Mouse (Mus musculus) hindbrain, embryonic 12.5 days (tissue): ENCODE results near the gene Scnn1g. TPM values are rescaled to one million over a fixed set of nuclear protein-coding genes. Genes with fewer than 3 reads are reported as not detected.

ENCODE experiments used
- ATAC-seq: fragments of 200-750 bp; cut with Nextera tagmentation; 2 replicates; pipeline ENCODE4 v1.8.0; 2017; ENCODE audit warnings: moderate TSS enrichment; ENCODE audit not compliant: low FRiP score
- H3K27ac ChIP-seq: fragments of 300-500 bp; sonication (generic); 2 replicates; pipeline ENCODE4 v1.5.1; 2016; ENCODE audit warnings: mild to moderate bottlenecking
- H3K27me3 ChIP-seq: fragments of 300-500 bp; sonication (generic); 2 replicates; pipeline ENCODE4 v1.6.1; 2016; ENCODE audit warnings: mild to moderate bottlenecking
- H3K36me3 ChIP-seq: fragments of 300-500 bp; sonication (generic); 2 replicates; pipeline ENCODE4 v1.6.1; 2016; ENCODE audit warnings: mild to moderate bottlenecking
- H3K4me1 ChIP-seq: fragments of 300-500 bp; sonication (generic); 2 replicates; pipeline ENCODE4 v1.6.1; 2016
- H3K4me2 ChIP-seq: fragments of 300-500 bp; sonication (generic); replicated peaks from 2 replicates; pipeline ENCODE4 v1.6.1; 2016; ENCODE audit warnings: mild to moderate bottlenecking
- H3K4me3 ChIP-seq: fragments of 300-500 bp; sonication (generic); 2 replicates; pipeline ENCODE4 v1.5.1; 2016; ENCODE audit warnings: mild to moderate bottlenecking
- H3K9ac ChIP-seq: fragments of 300-500 bp; sonication (generic); 2 replicates; pipeline ENCODE4 v1.6.1; 2016; ENCODE audit warnings: mild to moderate bottlenecking, moderate library complexity
- H3K9me3 ChIP-seq: fragments of 300-500 bp; sonication (generic); replicated peaks from 2 replicates; pipeline ENCODE4 v1.6.1; 2016; ENCODE audit warnings: mild to moderate bottlenecking
- WGBS: fragments of 180-500 bp; shearing (Covaris S2); methylation state at CpG from one replicate; pipeline ENCODE4 v1.1.7; 2016; 5-methylcytosine and 5-hydroxymethylcytosine counted together
- polyA plus RNA-seq: library from polyadenylated mRNA; unstranded; fragments of >200 nt; fragmentation: Nextera tagmentation; extraction: Ambion mirVana; gene quantifications from 2 replicates; pipeline ENCODE4 v1.2.1, GENCODE M21; 2016

Gene Scnn1g
- polyA plus RNA-seq, 1 experiment from 2014 or later: 0.12 TPM

- H3K9ac ChIP-seq: no peak overlapping the region
- no peak for ATAC-seq
- no peaks in the 10 kb centered on the region for H3K27me3 ChIP-seq
- H3K4me3 ChIP-seq: no peak overlapping the region
- H3K27ac ChIP-seq: no peak overlapping the region
- peaks cover 1% of the 10 kb centered on the region for H3K4me1 ChIP-seq
- H3K9me3 ChIP-seq: no peaks in the 10 kb centered on the region
- H3K4me2 ChIP-seq: no peak overlapping the region
- no peaks in the 10 kb centered on the region for H3K36me3 ChIP-seq
- WGBS: 51% methylated on average over 2 of the region's 2 CpGs
Measured at GRCm38 (mm10) chr7:121711171-121711570, 23.1 kb upstream of the Scnn1g start.

GRCm38 (mm10) chr7:121717031-121717430 lies 17.2 kb upstream of the Scnn1g start:
- Histone ChIP-seq H3K27ac (no peak overlapping the region), H3K4me3 (no peak overlapping the region), H3K9ac (no peak overlapping the region), H3K36me3 (no peaks in the 10 kb centered on the region), H3K9me3 (no peaks in the 10 kb centered on the region), H3K4me2 (no peak overlapping the region), H3K4me1 (no peaks in the 10 kb centered on the region), H3K27me3 (no peaks in the 10 kb centered on the region)
- no peak for ATAC-seq
- WGBS: 80% methylated on average over 7 of the region's 7 CpGs

GRCm38 (mm10) chr7:121730225-121730624 lies 4.1 kb upstream of the Scnn1g start:
- H3K27ac ChIP-seq: no peak overlapping the region
- H3K36me3 ChIP-seq: no peaks in the 10 kb centered on the region
- H3K4me1 ChIP-seq: peaks cover 9% of the 10 kb centered on the region; the same call in 1 of the 2 replicates
- ATAC-seq: no peak
- 27% methylated on average over 5 of the region's 5 CpGs for WGBS
- H3K27me3 ChIP-seq: peaks cover 17% of the 10 kb centered on the region
- H3K4me2 ChIP-seq: no peak overlapping the region
- no peaks in the 10 kb centered on the region for H3K9me3 ChIP-seq
- no peak overlapping the region for H3K4me3 ChIP-seq
- no peak overlapping the region for H3K9ac ChIP-seq

- ATAC-seq: no peak
- 73% methylated on average over 29 of the region's 29 CpGs for WGBS
Measured at GRCm38 (mm10) chr7:121737511-121738415, 3.5 kb downstream of the Scnn1g start.

GRCm38 (mm10) chr7:121750244-121750643 lies 16.0 kb downstream of the Scnn1g start:
- Histone ChIP-seq H3K9ac (no peak overlapping the region), H3K36me3 (no peaks in the 10 kb centered on the region), H3K27me3 (no peaks in the 10 kb centered on the region), H3K4me1 (no peaks in the 10 kb centered on the region), H3K9me3 (no peaks in the 10 kb centered on the region), H3K27ac (no peak overlapping the region), H3K4me3 (no peak overlapping the region), H3K4me2 (no peak overlapping the region)
- no peak for ATAC-seq
- WGBS: 75% methylated on average over 5 of the region's 5 CpGs

More at GRCm38 (mm10) chr7:121737511-121738415, 3.5 kb downstream of the Scnn1g start:
- H3K27ac ChIP-seq: no peak overlapping the region
- no peaks in the 10 kb centered on the region for H3K9me3 ChIP-seq
- H3K9ac ChIP-seq: no peak overlapping the region
- H3K4me2 ChIP-seq: no peak overlapping the region
- peaks cover 9% of the 10 kb centered on the region; the same call in 1 of the 2 replicates for H3K4me1 ChIP-seq
- no peaks in the 10 kb centered on the region for H3K36me3 ChIP-seq
- H3K27me3 ChIP-seq: peaks cover 37% of the 10 kb centered on the region
- no peak overlapping the region for H3K4me3 ChIP-seq

GRCm38 (mm10) chr7:121754748-121755147 lies 20.5 kb downstream of the Scnn1g start:
- Histone ChIP-seq H3K27ac (no peak overlapping the region), H3K4me3 (no peak overlapping the region), H3K9ac (no peak overlapping the region), H3K36me3 (no peaks in the 10 kb centered on the region), H3K9me3 (no peaks in the 10 kb centered on the region), H3K4me2 (no peak overlapping the region), H3K27me3 (no peaks in the 10 kb centered on the region), H3K4me1 (no peaks in the 10 kb centered on the region)
- ATAC-seq: no peak
- WGBS: 69% methylated on average over 8 of the region's 8 CpGs

GRCm38 (mm10) chr7:121763328-121763727 lies 29.0 kb downstream of the Scnn1g start:
- Histone ChIP-seq H3K27me3 (no peaks in the 10 kb centered on the region), H3K4me2 (no peak overlapping the region), H3K4me1 (no peaks in the 10 kb centered on the region), H3K9me3 (no peaks in the 10 kb centered on the region), H3K27ac (no peak overlapping the region), H3K9ac (no peak overlapping the region), H3K4me3 (no peak overlapping the region), H3K36me3 (no peaks in the 10 kb centered on the region)
- no peak for ATAC-seq
- WGBS: 88% methylated on average over 4 of the region's 4 CpGs

- ATAC-seq: no peak
- 86% methylated on average over 3 of the region's 3 CpGs for WGBS
- Histone ChIP-seq H3K4me2 (no peak overlapping the region), H3K4me1 (no peaks in the 10 kb centered on the region), H3K9me3 (no peaks in the 10 kb centered on the region), H3K27ac (no peak overlapping the region), H3K27me3 (no peaks in the 10 kb centered on the region), H3K36me3 (no peaks in the 10 kb centered on the region), H3K9ac (no peak overlapping the region), H3K4me3 (no peak overlapping the region)
Measured at GRCm38 (mm10) chr7:121767900-121768299, 33.6 kb downstream of the Scnn1g start.

GRCm38 (mm10) chr7:121768983-121769382 lies 34.7 kb downstream of the Scnn1g start:
- Histone ChIP-seq H3K27me3 (no peaks in the 10 kb centered on the region), H3K36me3 (no peaks in the 10 kb centered on the region), H3K9me3 (no peaks in the 10 kb centered on the region), H3K4me2 (no peak overlapping the region), H3K9ac (no peak overlapping the region), H3K4me3 (no peak overlapping the region), H3K4me1 (no peaks in the 10 kb centered on the region), H3K27ac (no peak overlapping the region)
- no peak for ATAC-seq
- 87% methylated on average over 9 of the region's 9 CpGs for WGBS

- H3K27ac ChIP-seq: no peak overlapping the region
- no peaks in the 10 kb centered on the region for H3K4me1 ChIP-seq
- no peak overlapping the region for H3K4me3 ChIP-seq
- H3K36me3 ChIP-seq: no peaks in the 10 kb centered on the region
- ATAC-seq: no peak
- no peak overlapping the region for H3K4me2 ChIP-seq
- no peaks in the 10 kb centered on the region for H3K9me3 ChIP-seq
- 69% methylated on average over 1 of the region's 1 CpGs for WGBS
- H3K9ac ChIP-seq: no peak overlapping the region
- H3K27me3 ChIP-seq: no peaks in the 10 kb centered on the region
Measured at GRCm38 (mm10) chr7:121778553-121778952, 44.3 kb downstream of the Scnn1g start.

- WGBS: 80% methylated on average over 3 of the region's 3 CpGs
- Histone ChIP-seq H3K4me2 (no peak overlapping the region), H3K27ac (no peak overlapping the region), H3K4me1 (no peaks in the 10 kb centered on the region), H3K36me3 (no peaks in the 10 kb centered on the region), H3K4me3 (no peak overlapping the region), H3K27me3 (no peaks in the 10 kb centered on the region), H3K9ac (no peak overlapping the region), H3K9me3 (no peaks in the 10 kb centered on the region)
- no peak for ATAC-seq
Measured at GRCm38 (mm10) chr7:121778980-121779379, 44.7 kb downstream of the Scnn1g start.

GRCm38 (mm10) chr7:121779409-121779808 lies 45.1 kb downstream of the Scnn1g start:
- H3K36me3 ChIP-seq: no peaks in the 10 kb centered on the region
- H3K27me3 ChIP-seq: no peaks in the 10 kb centered on the region
- H3K9me3 ChIP-seq: no peaks in the 10 kb centered on the region
- no peak overlapping the region for H3K4me3 ChIP-seq
- H3K27ac ChIP-seq: no peak overlapping the region
- no peaks in the 10 kb centered on the region for H3K4me1 ChIP-seq
- H3K4me2 ChIP-seq: no peak overlapping the region
- H3K9ac ChIP-seq: no peak overlapping the region
- no peak for ATAC-seq
